Mouse (Mus musculus): ENCODE results near the gene Mypn.

DNA sequence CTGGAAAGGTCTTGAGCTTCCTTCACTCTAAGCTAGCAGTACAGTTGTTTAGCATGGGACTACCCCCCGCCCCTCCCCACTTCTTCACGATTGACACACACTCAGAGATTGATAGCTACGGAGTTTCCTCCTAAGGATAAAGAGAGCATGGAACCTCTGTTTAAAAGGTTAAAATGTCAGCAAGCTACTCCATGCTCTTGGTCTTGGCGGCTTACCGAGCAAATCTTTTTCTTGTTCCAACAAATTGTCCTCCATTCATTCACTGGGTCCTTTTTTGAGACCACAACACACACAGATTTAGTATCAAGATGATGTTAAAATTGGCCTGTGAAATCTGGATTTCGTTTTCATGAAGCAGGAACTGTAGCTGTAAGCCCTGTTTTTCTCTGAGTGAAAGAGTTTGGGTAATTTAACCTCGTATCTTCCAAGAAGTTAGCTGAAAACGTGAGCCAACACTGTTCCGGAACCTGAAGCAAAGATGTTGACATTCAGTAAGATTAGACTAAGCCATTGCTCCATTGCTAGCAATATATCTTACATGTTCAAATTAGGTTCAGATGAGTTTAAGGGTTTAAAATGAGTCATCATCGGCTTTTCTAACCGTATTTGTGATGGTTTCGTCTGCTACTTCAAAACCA lies 39.2 kb upstream of the Mypn start:
- no peak for TF ChIP-seq POLR2A (IDR thresholded peaks at IDR 0.05; ENCODE audit: low read depth, low read length)
- no peak for TF ChIP-seq CTCF (IDR thresholded peaks at IDR 0.05; ENCODE audit: borderline replicate concordance, insufficient read depth, low read length)
